ENCODE assay signal across 12 mouse cellular contexts in genomic region chr6:72882661-72883458, GRCm38 (mm10). TPM values are rescaled to one million over a fixed set of nuclear protein-coding genes. Genes with fewer than 3 reads are reported as not detected.
DNase-seq lines count a peak whose midpoint lies in the region; ATAC-seq and TF ChIP-seq lines count a peak whose summit lies in the region.
"Had no signal": no experiment of that assay in that cellular context is flagged by ENCODE, and none has a peak within 500 bp of the region (broad histone marks: within the 10 kb centered on the region; RNA-seq: fewer than 3 reads in every experiment).

No protein-coding gene starts in this region.

- TF ChIP-seq CTCF in kidney, postnatal 0 days (IDR thresholded peaks at IDR 0.05; ENCODE audit: low read depth): no peak

- H3K36me3 ChIP-seq in kidney, postnatal 0 days (ENCODE audit: insufficient read depth, low read length): no peaks in the 10 kb centered on the region
- no peaks in the 10 kb centered on the region for H3K36me3 ChIP-seq in heart, embryonic 16.5 days (ENCODE audit: control insufficient read depth, insufficient read depth)

- WGBS in kidney, postnatal 0 days: 67% methylated on average over 8 of the region's 8 CpGs
- 59% methylated on average over 8 of the region's 8 CpGs for WGBS in heart, embryonic 16.5 days

- peak; percentile 27; the same call in 1 of the 2 replicates for ATAC-seq in kidney, postnatal 0 days (replicated peaks; ENCODE audit: low FRiP score, low read depth)
- ATAC-seq in heart, embryonic 16.5 days (replicated peaks; ENCODE audit: extremely low read depth, insufficient read depth, low FRiP score): peak; percentile 47
- ATAC-seq: hindbrain, embryonic 16.5 days; midbrain, embryonic 16.5 days had no signal

- no peaks in the 10 kb centered on the region for H3K27me3 ChIP-seq in kidney, postnatal 0 days (ENCODE audit: insufficient read depth, low read length)
- no peaks in the 10 kb centered on the region for H3K27me3 ChIP-seq in heart, embryonic 16.5 days (ENCODE audit: control insufficient read depth, insufficient read depth, low read length)

- H3K4me2 ChIP-seq in kidney, postnatal 0 days (ENCODE audit: low read length): no peak overlapping the region
- H3K4me2 ChIP-seq in heart, embryonic 16.5 days (ENCODE audit: low read depth, low read length): no peak overlapping the region

- no peaks in the 10 kb centered on the region for H3K9me3 ChIP-seq in kidney, postnatal 0 days (replicated peaks; ENCODE audit: low read length)
- H3K9me3 ChIP-seq in heart, embryonic 16.5 days (replicated peaks; ENCODE audit: control insufficient read depth, low read length): no peaks in the 10 kb centered on the region

- H3K4me1 ChIP-seq in kidney, postnatal 0 days (replicated peaks; ENCODE audit: insufficient read depth, low read length): peaks cover 16% of the 10 kb centered on the region; the same call in 1 of the 2 replicates
- peaks cover 25% of the 10 kb centered on the region for H3K4me1 ChIP-seq in heart, embryonic 16.5 days (ENCODE audit: control insufficient read depth, insufficient read depth, low read length)

- no peak overlapping the region for H3K4me3 ChIP-seq in kidney, postnatal 0 days (replicated peaks; ENCODE audit: low read depth, low read length)
- no peak overlapping the region for H3K4me3 ChIP-seq in heart, embryonic 16.5 days (ENCODE audit: low read length)
- H3K4me3 ChIP-seq: erythroblast, embryonic 14.5 days had no signal

- H3K9ac ChIP-seq in kidney, postnatal 0 days (ENCODE audit: low read depth, low read length): no peak overlapping the region
- H3K9ac ChIP-seq in heart, embryonic 16.5 days (ENCODE audit: low read length): no peak overlapping the region

- DNase-seq in cerebellum, postnatal 10 days: peak; percentile 18 to 19
- DNase-seq in cerebellum, adult 11 months: no peak
- peak; percentile 71 for DNase-seq in kidney, postnatal 0 days (ENCODE audit: low spot score)
- DNase-seq in kidney, adult 8-10 months: no peak
- DNase-seq in 416B (ENCODE audit: low read depth): peak; percentile 46
- no peak for DNase-seq in right cerebral cortex, postnatal 4 days
- no peak for DNase-seq in right cerebral cortex, postnatal 10 days (ENCODE audit: low spot score in 2 of 2)
- DNase-seq: adrenal gland, postnatal 14 days had no signal

- no peak overlapping the region for H3K27ac ChIP-seq in kidney, postnatal 0 days
- no peak overlapping the region for H3K27ac ChIP-seq in heart, embryonic 16.5 days (ENCODE audit: low read length)

RNA-seq across cellular contexts. Expression of gene Kcmf1, which starts 16.9 kb away (rescaled TPM):
- polyA plus RNA-seq in kidney, postnatal 0 days (2015; fragmentation: Nextera tagmentation; extraction: Ambion mirVana): 53.6 and 57.7 TPM in 2 replicates
- polyA plus RNA-seq in heart, embryonic 16.5 days (2015; fragmentation: Nextera tagmentation; extraction: Ambion mirVana): 28.1 and 32.8 TPM in 2 replicates

Comparison
In these comparisons a context has a peak if more than half of its experiments do, and no peak if none do; other contexts are left out.
1. DNase-seq: peak in cerebellum, postnatal 10 days (2 of 2), kidney, postnatal 0 days (single experiment) and 416B (single experiment); none in cerebellum, adult 11 months (single experiment), kidney, adult 8-10 months (0 of 2), right cerebral cortex, postnatal 4 days (single experiment) and right cerebral cortex, postnatal 10 days (0 of 2).